Mouse (Mus musculus): ENCODE results near the gene Fitm2. TPM values are rescaled to one million over a fixed set of nuclear protein-coding genes. Genes with fewer than 3 reads are reported as not detected.

Fitm2 gene
- total and polyA plus RNA-seq, 2 experiments from 2014 or later, result 24.5 to 44.8 TPM

- 92% methylated on average over 15 of the region's 15 CpGs for WGBS
- Histone ChIP-seq H3K4me3 (ENCODE audit: low read depth, low read length) (no peak overlapping the region), H3K27me3 (ENCODE audit: control insufficient read depth, insufficient read depth, low read length) (no peaks in the 10 kb centered on the region), H3K36me3 (replicated peaks; ENCODE audit: control insufficient read depth, insufficient read depth, low read length) (peaks cover 27% of the 10 kb centered on the region), H3K27ac (ENCODE audit: low read depth) (no peak overlapping the region), H3K9me3 (replicated peaks; ENCODE audit: control insufficient read depth, low read length) (no peaks in the 10 kb centered on the region), H3K4me2 (ENCODE audit: low read depth, low read length) (no peak overlapping the region), H3K4me1 (ENCODE audit: control insufficient read depth, insufficient read depth) (peaks cover 17% of the 10 kb centered on the region), H3K9ac (replicated peaks; ENCODE audit: low read depth, low read length) (no peak overlapping the region)
- no peak for DNase-seq (ENCODE audit: low spot score)
- TF ChIP-seq CTCF (IDR thresholded peaks at IDR 0.05; ENCODE audit: low read depth) (no peak), EP300 (IDR thresholded peaks at IDR 0.05; ENCODE audit: low read depth) (no peak)
- ATAC-seq (ENCODE audit: insufficient read depth, low read depth), result no peak
Observed at GRCm38 (mm10) chr2:163469711-163470110, 2.7 kb downstream of the Fitm2 start.

GRCm38 (mm10) chr2:163468866-163469265, 3.6 kb downstream of the Fitm2 start:
- Histone ChIP-seq H3K4me2 (ENCODE audit: low read depth, low read length) (no peak overlapping the region), H3K9me3 (replicated peaks; ENCODE audit: control insufficient read depth, low read length) (no peaks in the 10 kb centered on the region), H3K36me3 (replicated peaks; ENCODE audit: control insufficient read depth, insufficient read depth, low read length) (peaks cover 27% of the 10 kb centered on the region), H3K4me3 (ENCODE audit: low read depth, low read length) (no peak overlapping the region), H3K27me3 (ENCODE audit: control insufficient read depth, insufficient read depth, low read length) (no peaks in the 10 kb centered on the region), H3K4me1 (ENCODE audit: control insufficient read depth, insufficient read depth) (peaks cover 24% of the 10 kb centered on the region), H3K9ac (replicated peaks; ENCODE audit: low read depth, low read length) (no peak overlapping the region), H3K27ac (ENCODE audit: low read depth) (no peak overlapping the region)
- DNase-seq (ENCODE audit: low spot score) (no peak), ATAC-seq (ENCODE audit: insufficient read depth, low read depth) (no peak)
- 84% methylated on average over 6 of the region's 6 CpGs for WGBS
- TF ChIP-seq CTCF (IDR thresholded peaks at IDR 0.05; ENCODE audit: low read depth) (no peak), EP300 (IDR thresholded peaks at IDR 0.05; ENCODE audit: low read depth) (no peak)

DNA sequence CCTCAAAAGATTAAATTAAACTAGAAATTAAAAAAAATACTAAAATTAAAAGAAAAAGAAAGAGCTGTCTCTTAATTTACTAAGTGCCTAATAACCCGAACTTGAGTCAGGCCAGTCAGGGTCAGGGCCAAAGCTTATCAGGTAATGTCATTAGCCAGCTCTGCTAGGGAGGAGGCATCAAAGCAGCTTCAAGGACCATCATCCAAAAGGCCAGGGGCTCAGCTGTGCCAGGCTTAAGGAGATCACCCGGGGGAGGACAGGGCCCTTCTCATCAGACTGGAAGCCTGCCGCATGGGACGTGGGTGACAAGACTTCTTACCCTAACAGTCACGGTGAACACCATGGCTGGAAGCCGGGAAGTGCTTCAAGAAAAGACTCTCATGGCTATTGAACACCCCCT, 4.8 kb downstream of the Fitm2 start:
- no peak overlapping the region for H3K4me2 ChIP-seq (ENCODE audit: low read depth, low read length)
- no peak for DNase-seq (ENCODE audit: low spot score)
- no peaks in the 10 kb centered on the region for H3K27me3 ChIP-seq (ENCODE audit: control insufficient read depth, insufficient read depth, low read length)
- peaks cover 27% of the 10 kb centered on the region for H3K36me3 ChIP-seq (replicated peaks; ENCODE audit: control insufficient read depth, insufficient read depth, low read length)
- TF ChIP-seq EP300 (IDR thresholded peaks at IDR 0.05; ENCODE audit: low read depth), result no peak
- TF ChIP-seq CTCF (IDR thresholded peaks at IDR 0.05; ENCODE audit: low read depth), result no peak
- H3K4me3 ChIP-seq (ENCODE audit: low read depth, low read length), result no peak overlapping the region
- peaks cover 36% of the 10 kb centered on the region for H3K4me1 ChIP-seq (ENCODE audit: control insufficient read depth, insufficient read depth)
- WGBS, result 74% methylated on average over 6 of the region's 6 CpGs
- no peak for ATAC-seq (ENCODE audit: insufficient read depth, low read depth)
- H3K27ac ChIP-seq (ENCODE audit: low read depth), result no peak overlapping the region
- H3K9ac ChIP-seq (replicated peaks; ENCODE audit: low read depth, low read length), result no peak overlapping the region
- H3K9me3 ChIP-seq (replicated peaks; ENCODE audit: control insufficient read depth, low read length), result no peaks in the 10 kb centered on the region

- no peak overlapping the region for H3K4me3 ChIP-seq (ENCODE audit: low read depth, low read length)
- ATAC-seq (ENCODE audit: insufficient read depth, low read depth) (no peak), DNase-seq (ENCODE audit: low spot score) (no peak)
- H3K4me2 ChIP-seq (ENCODE audit: low read depth, low read length), result no peak overlapping the region
- 38% methylated on average over 8 of the region's 8 CpGs for whole genome bisulfite sequencing
- H3K9ac ChIP-seq (replicated peaks; ENCODE audit: low read depth, low read length), result no peak overlapping the region
- peaks cover 27% of the 10 kb centered on the region for H3K36me3 ChIP-seq (replicated peaks; ENCODE audit: control insufficient read depth, insufficient read depth, low read length)
- no peak overlapping the region for H3K27ac ChIP-seq (ENCODE audit: low read depth)
- H3K9me3 ChIP-seq (replicated peaks; ENCODE audit: control insufficient read depth, low read length), result no peaks in the 10 kb centered on the region
- peaks cover 39% of the 10 kb centered on the region for H3K4me1 ChIP-seq (ENCODE audit: control insufficient read depth, insufficient read depth)
- TF ChIP-seq EP300 (IDR thresholded peaks at IDR 0.05; ENCODE audit: low read depth) (no peak), CTCF (IDR thresholded peaks at IDR 0.05; ENCODE audit: low read depth) (no peak)
- H3K27me3 ChIP-seq (ENCODE audit: control insufficient read depth, insufficient read depth, low read length), result no peaks in the 10 kb centered on the region
Observed at GRCm38 (mm10) chr2:163466771-163467170, 5.7 kb downstream of the Fitm2 start.

DNA sequence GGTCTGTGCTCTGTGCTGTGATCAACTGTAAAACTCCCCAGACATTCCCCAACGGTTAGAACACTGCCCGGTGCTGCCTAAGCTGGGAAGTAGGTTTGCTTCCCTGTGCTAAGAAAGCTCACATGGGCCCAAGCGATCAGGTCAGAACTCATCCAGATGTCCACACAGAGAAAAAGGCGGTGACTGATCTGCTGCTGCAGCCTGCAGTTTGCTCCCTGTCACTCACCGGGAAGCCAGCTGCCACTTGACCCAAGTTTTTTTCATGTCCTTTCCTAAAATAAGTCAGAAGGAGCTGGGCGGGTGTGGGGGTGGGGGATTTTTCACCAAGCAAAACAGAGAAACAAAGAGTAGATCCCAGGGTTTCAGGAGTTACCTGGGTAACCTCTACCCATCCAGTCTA, 7.9 kb downstream of the Fitm2 start:
- Histone ChIP-seq H3K9ac (replicated peaks; ENCODE audit: low read depth, low read length) (no peak overlapping the region), H3K27me3 (ENCODE audit: control insufficient read depth, insufficient read depth, low read length) (no peaks in the 10 kb centered on the region), H3K4me2 (ENCODE audit: low read depth, low read length) (no peak overlapping the region), H3K36me3 (replicated peaks; ENCODE audit: control insufficient read depth, insufficient read depth, low read length) (peaks cover 21% of the 10 kb centered on the region), H3K4me3 (ENCODE audit: low read depth, low read length) (no peak overlapping the region), H3K9me3 (replicated peaks; ENCODE audit: control insufficient read depth, low read length) (no peaks in the 10 kb centered on the region), H3K27ac (ENCODE audit: low read depth) (peak overlapping the region; percentile 63), H3K4me1 (ENCODE audit: control insufficient read depth, insufficient read depth) (peaks cover 31% of the 10 kb centered on the region)
- WGBS, result 17% methylated on average over 6 of the region's 6 CpGs
- DNase-seq (ENCODE audit: low spot score) (peak; percentile 66), ATAC-seq (ENCODE audit: insufficient read depth, low read depth) (peak; percentile 67)
- no peak for TF ChIP-seq CTCF (IDR thresholded peaks at IDR 0.05; ENCODE audit: low read depth)
- TF ChIP-seq EP300 (IDR thresholded peaks at IDR 0.05; ENCODE audit: low read depth), result no peak

DNA sequence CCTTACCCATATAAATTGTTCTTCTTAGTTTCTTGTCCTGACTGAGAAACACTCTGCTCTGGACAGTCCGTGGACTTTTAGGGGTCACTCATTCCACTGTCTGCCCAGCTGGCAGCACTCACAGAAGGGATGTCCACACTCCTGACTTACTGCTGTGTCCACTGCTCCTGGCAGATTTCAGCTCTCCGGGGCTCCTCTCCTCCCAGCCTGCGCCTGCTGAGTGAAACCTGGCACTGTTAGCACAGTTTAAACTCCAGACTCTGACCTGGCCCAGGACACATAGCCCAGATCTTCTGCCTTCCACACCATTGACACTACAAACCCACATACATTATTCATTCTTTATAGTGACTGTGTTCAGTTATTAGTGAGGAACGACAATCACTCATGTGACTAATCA, 8.4 kb downstream of the Fitm2 start:
- H3K9me3 ChIP-seq (replicated peaks; ENCODE audit: control insufficient read depth, low read length), result no peaks in the 10 kb centered on the region
- TF ChIP-seq EP300 (IDR thresholded peaks at IDR 0.05; ENCODE audit: low read depth) (no peak), CTCF (IDR thresholded peaks at IDR 0.05; ENCODE audit: low read depth) (no peak)
- H3K27me3 ChIP-seq (ENCODE audit: control insufficient read depth, insufficient read depth, low read length), result peaks cover 3% of the 10 kb centered on the region; the same call in 1 of the 2 replicates
- DNase-seq (ENCODE audit: low spot score) (no peak), ATAC-seq (ENCODE audit: insufficient read depth, low read depth) (peak; percentile 39; the same call in 1 of the 2 replicates)
- 42% methylated on average over 4 of the region's 4 CpGs for WGBS
- H3K4me2 ChIP-seq (ENCODE audit: low read depth, low read length), result no peak overlapping the region
- H3K9ac ChIP-seq (replicated peaks; ENCODE audit: low read depth, low read length), result no peak overlapping the region
- H3K4me3 ChIP-seq (ENCODE audit: low read depth, low read length), result no peak overlapping the region
- H3K4me1 ChIP-seq (ENCODE audit: control insufficient read depth, insufficient read depth), result peaks cover 33% of the 10 kb centered on the region
- peaks cover 16% of the 10 kb centered on the region for H3K36me3 ChIP-seq (replicated peaks; ENCODE audit: control insufficient read depth, insufficient read depth, low read length)
- peak overlapping the region; percentile 63 for H3K27ac ChIP-seq (ENCODE audit: low read depth)
